Mouse (Mus musculus) heart, postnatal 0 days (tissue): ENCODE results near the gene Usp7. TPM values are rescaled to one million over a fixed set of nuclear protein-coding genes. Genes with fewer than 3 reads are reported as not detected.
A peak's percentile ranks its signal among the peaks of the same experiment; 100 is the strongest.
"Not testable (repeated sequence)": the region's sequence is repeated elsewhere in the genome, so short reads cannot be mapped to it uniquely, and the experiment has no call there.

Source experiments
- ATAC-seq: fragments of 200-750 bp; cut with Nextera tagmentation; 2 replicates; pipeline ENCODE4 v1.8.0; 2017; ENCODE audit warnings: low read depth, moderate number of reproducible peaks, moderate library complexity; ENCODE audit not compliant: insufficient read depth
- DNase-seq: peaks from one replicate; pipeline ENCODE4 v3.0.0-alpha.2; 2016; ENCODE audit warnings: low spot score
- H3K27ac ChIP-seq: fragments of 300-500 bp; sonication (generic); 2 replicates; pipeline ENCODE4 v1.5.1; 2014; ENCODE audit warnings: low read depth, mild to moderate bottlenecking
- H3K27me3 ChIP-seq: fragments of 300-500 bp; sonication (generic); 2 replicates; pipeline ENCODE4 v1.6.1; 2014; ENCODE audit warnings: low read length, mixed read lengths; ENCODE audit not compliant: control insufficient read depth, insufficient read depth
- H3K36me3 ChIP-seq: fragments of 300-500 bp; sonication (generic); replicated peaks from 2 replicates; pipeline ENCODE4 v1.6.1; 2014; ENCODE audit warnings: low read length, mixed read lengths; ENCODE audit not compliant: control insufficient read depth, insufficient read depth
- H3K4me1 ChIP-seq: fragments of 300-500 bp; sonication (generic); 2 replicates; pipeline ENCODE4 v1.6.1; 2014; ENCODE audit warnings: antibody characterized with exemption; ENCODE audit not compliant: control insufficient read depth, insufficient read depth
- H3K4me2 ChIP-seq: fragments of 300-500 bp; sonication (generic); 2 replicates; pipeline ENCODE4 v1.6.1; 2014; ENCODE audit warnings: low read depth, mild to moderate bottlenecking, low read length, moderate library complexity
- H3K4me3 ChIP-seq: fragments of 300-500 bp; sonication (generic); 2 replicates; pipeline ENCODE4 v1.5.1; 2014; ENCODE audit warnings: low read depth, low read length
- H3K9ac ChIP-seq: fragments of 300-500 bp; sonication (generic); replicated peaks from 2 replicates; pipeline ENCODE4 v1.6.1; 2014; ENCODE audit warnings: low read depth, low read length, mixed read lengths
- H3K9me3 ChIP-seq: fragments of 300-500 bp; sonication (generic); replicated peaks from 2 replicates; pipeline ENCODE4 v1.6.1; 2016; ENCODE audit warnings: low read length; ENCODE audit not compliant: control insufficient read depth
- CTCF ChIP-seq: IDR thresholded peaks from 2 replicates; pipeline ENCODE4 v1.5.1; 2016; ENCODE audit warnings: antibody characterized with exemption, control low read depth, low read depth
- EP300 ChIP-seq: IDR thresholded peaks from 2 replicates; pipeline ENCODE4 v1.6.1; 2016; ENCODE audit warnings: antibody characterized with exemption, low read depth
- WGBS: fragments of 180-500 bp; shearing (Covaris S2); extraction: QIAGEN DNeasy Blood & Tissue Kit; methylation state at CpG from one replicate; pipeline ENCODE4 v1.1.7; 2014; 5-methylcytosine and 5-hydroxymethylcytosine counted together
- polyA plus RNA-seq: library from polyadenylated mRNA; unstranded; fragments of >200 nt; fragmentation: Nextera tagmentation; extraction: Ambion mirVana; gene quantifications from 2 replicates; pipeline ENCODE4 v1.2.1, GENCODE M21; 2015
- total RNA-seq: library from RNA; depleted of rRNA; stranded (reverse); fragments of >200 nt; gene quantifications from 2 replicates; pipeline ENCODE4 v1.2.3, GENCODE M21; 2014; ENCODE audit warnings: low replicate concordance

The Usp7 gene
- total and polyA plus RNA-seq, 2 experiments from 2014 or later = 10.0 to 33.4 TPM

GRCm38 (mm10) chr16:8780187-8780586 lies 11.9 kb downstream of the Usp7 start:
- H3K36me3 ChIP-seq = no peaks in the 10 kb centered on the region
- H3K9me3 ChIP-seq = no peaks in the 10 kb centered on the region
- 41% methylated on average over 3 of the region's 3 CpGs for WGBS
- no peak for DNase-seq
- H3K27ac ChIP-seq = no peak overlapping the region
- no peak overlapping the region for H3K9ac ChIP-seq
- no peak overlapping the region for H3K4me2 ChIP-seq
- no peaks in the 10 kb centered on the region for H3K4me1 ChIP-seq
- no peak for ATAC-seq
- H3K4me3 ChIP-seq = no peak overlapping the region
- TF ChIP-seq EP300 = no peak
- no peak for TF ChIP-seq CTCF
- no peaks in the 10 kb centered on the region for H3K27me3 ChIP-seq

GRCm38 (mm10) chr16:8778697-8779096 lies 13.4 kb downstream of the Usp7 start:
- Histone ChIP-seq H3K4me3 (no peak overlapping the region), H3K9ac (no peak overlapping the region), H3K27ac (no peak overlapping the region), H3K27me3 (no peaks in the 10 kb centered on the region), H3K9me3 (no peaks in the 10 kb centered on the region), H3K4me2 (no peak overlapping the region), H3K4me1 (no peaks in the 10 kb centered on the region), H3K36me3 (no peaks in the 10 kb centered on the region)
- ATAC-seq (no peak), DNase-seq (no peak)
- TF ChIP-seq EP300 (no peak), CTCF (no peak)

GRCm38 (mm10) chr16:8777202-8777601 lies 14.9 kb downstream of the Usp7 start:
- Histone ChIP-seq H3K36me3 (no peaks in the 10 kb centered on the region), H3K4me2 (no peak overlapping the region), H3K27me3 (no peaks in the 10 kb centered on the region), H3K4me1 (no peaks in the 10 kb centered on the region), H3K9ac (no peak overlapping the region), H3K4me3 (no peak overlapping the region), H3K27ac (no peak overlapping the region), H3K9me3 (no peaks in the 10 kb centered on the region)
- 44% methylated on average over 2 of the region's 2 CpGs for WGBS
- TF ChIP-seq CTCF = no peak
- no peak for TF ChIP-seq EP300
- DNase-seq (no peak), ATAC-seq (no peak)

GRCm38 (mm10) chr16:8776634-8777033 lies 15.5 kb downstream of the Usp7 start:
- Histone ChIP-seq H3K4me2 (no peak overlapping the region), H3K27ac (no peak overlapping the region), H3K9ac (no peak overlapping the region), H3K4me1 (no peaks in the 10 kb centered on the region), H3K36me3 (no peaks in the 10 kb centered on the region), H3K9me3 (no peaks in the 10 kb centered on the region), H3K27me3 (no peaks in the 10 kb centered on the region), H3K4me3 (no peak overlapping the region)
- WGBS = 82% methylated on average over 11 of the region's 11 CpGs
- DNase-seq = no peak
- no peak for ATAC-seq
- TF ChIP-seq EP300 = no peak
- TF ChIP-seq CTCF = no peak

- no peak overlapping the region for H3K4me2 ChIP-seq
- H3K27ac ChIP-seq = no peak overlapping the region
- DNase-seq (no peak), ATAC-seq (no peak)
- H3K9ac ChIP-seq = no peak overlapping the region
- TF ChIP-seq CTCF (0 out of 2 replicates have a peak, but pooled peaks have one; percentile 13), EP300 (no peak)
- H3K9me3 ChIP-seq = no peaks in the 10 kb centered on the region
- no peaks in the 10 kb centered on the region for H3K27me3 ChIP-seq
- H3K4me1 ChIP-seq = no peaks in the 10 kb centered on the region
- no peaks in the 10 kb centered on the region for H3K36me3 ChIP-seq
- WGBS = 28% methylated on average over 4 of the region's 4 CpGs
- no peak overlapping the region for H3K4me3 ChIP-seq
Observed at GRCm38 (mm10) chr16:8771086-8771485, 21.0 kb downstream of the Usp7 start.

GRCm38 (mm10) chr16:8770342-8770741 lies 21.8 kb downstream of the Usp7 start:
- not testable (repeated sequence) for H3K9me3 ChIP-seq, H3K4me3 ChIP-seq, H3K4me1 ChIP-seq, H3K9ac ChIP-seq, ATAC-seq, H3K27me3 ChIP-seq, H3K4me2 ChIP-seq, H3K36me3 ChIP-seq, DNase-seq, H3K27ac ChIP-seq
- 37% methylated on average over 8 of the region's 8 CpGs for WGBS
